Mouse (Mus musculus) ES-Bruce4 (cell line): Measurements from ENCODE around the gene Slc35f6. TPM values are rescaled to one million over a fixed set of nuclear protein-coding genes. Genes with fewer than 3 reads are reported as not detected.
A peak's percentile ranks its signal among the peaks of the same experiment; 100 is the strongest.

Experiments used
- H3K27ac ChIP-seq: 2 replicates; pipeline ENCODE4 v1.5.1; 2012; ENCODE audit warnings: low read length, inconsistent platforms; ENCODE audit not compliant: insufficient read depth
- H3K27me3 ChIP-seq: 2 replicates; pipeline ENCODE4 v1.6.1; 2012; ENCODE audit warnings: mild to moderate bottlenecking, low read length, inconsistent platforms; ENCODE audit not compliant: control insufficient read depth, poor library complexity, insufficient read depth, severe bottlenecking
- H3K36me3 ChIP-seq: 2 replicates; pipeline ENCODE4 v1.6.1; 2012; ENCODE audit warnings: inconsistent platforms, mild to moderate bottlenecking, low read length, moderate library complexity; ENCODE audit not compliant: control insufficient read depth, poor library complexity, insufficient read depth, severe bottlenecking
- H3K4me1 ChIP-seq: one replicate; pipeline ENCODE4 v1.8.1; 2011; ENCODE audit warnings: low read length; ENCODE audit not compliant: control insufficient read depth, insufficient read depth
- H3K4me3 ChIP-seq: 2 replicates; pipeline ENCODE4 v1.5.1; 2011; ENCODE audit warnings: low read depth, mild to moderate bottlenecking, low read length
- H3K9ac ChIP-seq: 2 replicates; pipeline ENCODE4 v1.6.1; 2012; ENCODE audit warnings: low read depth, mild to moderate bottlenecking, inconsistent platforms; ENCODE audit not compliant: poor library complexity, severe bottlenecking
- H3K9me3 ChIP-seq: replicated peaks from 2 replicates; pipeline ENCODE4 v1.6.1; 2012; ENCODE audit warnings: mild to moderate bottlenecking, low read length, inconsistent platforms; ENCODE audit not compliant: control insufficient read depth, poor library complexity, insufficient read depth, severe bottlenecking
- CTCF ChIP-seq: IDR thresholded peaks from one replicate; pipeline ENCODE4 v1.8.1; 2011; ENCODE audit warnings: low read depth, low read length
- EP300 ChIP-seq: IDR thresholded peaks from 2 replicates; pipeline ENCODE4 v1.6.1; 2011; ENCODE audit warnings: low read depth, low read length; ENCODE audit not compliant: insufficient read depth
- POLR2A ChIP-seq: IDR thresholded peaks from one replicate; pipeline ENCODE4 v1.8.1; 2011; ENCODE audit warnings: low read length; ENCODE audit not compliant: insufficient read depth
- polyA plus RNA-seq: library from polyadenylated mRNA; stranded (reverse); fragments of >200 nt; gene quantifications from 2 replicates; pipeline ENCODE4 v1.2.4, GENCODE M21; 2011; ENCODE audit warnings: low read depth; ENCODE audit not compliant: missing spikeins, insufficient read depth, insufficient read length

Slc35f6 gene
- polyA plus RNA-seq, 1 experiment, result 17.6 TPM

GRCm38 (mm10) chr5:30613242-30613641 is 34.5 kb upstream of the Slc35f6 start:
- Histone ChIP-seq H3K27me3 (no peaks in the 10 kb centered on the region), H3K27ac (peak overlapping the region; percentile 77; the same call in 1 of the 2 replicates), H3K9ac (no peak overlapping the region), H3K4me3 (no peak overlapping the region), H3K9me3 (no peaks in the 10 kb centered on the region), H3K4me1 (peaks cover 14% of the 10 kb centered on the region), H3K36me3 (no peaks in the 10 kb centered on the region)
- TF ChIP-seq EP300, result no peak

- peak; percentile 90 for TF ChIP-seq EP300
- no peak for TF ChIP-seq POLR2A
- Histone ChIP-seq H3K27me3 (no peaks in the 10 kb centered on the region), H3K4me3 (no peak overlapping the region), H3K4me1 (peaks cover 14% of the 10 kb centered on the region), H3K27ac (peak overlapping the region; percentile 77), H3K9ac (no peak overlapping the region), H3K9me3 (no peaks in the 10 kb centered on the region), H3K36me3 (no peaks in the 10 kb centered on the region)
These were observed 33.5 kb upstream of the Slc35f6 start for GRCm38 (mm10) chr5:30614221-30614620.

GRCm38 (mm10) chr5:30615416-30615815 is 32.3 kb upstream of the Slc35f6 start:
- Histone ChIP-seq H3K4me1 (peaks cover 14% of the 10 kb centered on the region), H3K4me3 (no peak overlapping the region), H3K9me3 (no peaks in the 10 kb centered on the region), H3K27ac (no peak overlapping the region), H3K9ac (no peak overlapping the region), H3K27me3 (no peaks in the 10 kb centered on the region), H3K36me3 (no peaks in the 10 kb centered on the region)
- TF ChIP-seq POLR2A (no peak), EP300 (no peak), CTCF (no peak)

- Histone ChIP-seq H3K27ac (no peak overlapping the region), H3K27me3 (no peaks in the 10 kb centered on the region), H3K9me3 (no peaks in the 10 kb centered on the region), H3K36me3 (no peaks in the 10 kb centered on the region), H3K9ac (no peak overlapping the region), H3K4me1 (peaks cover 14% of the 10 kb centered on the region), H3K4me3 (no peak overlapping the region)
- TF ChIP-seq POLR2A, result no peak
- TF ChIP-seq CTCF, result no peak
- no peak for TF ChIP-seq EP300
These were observed 31.9 kb upstream of the Slc35f6 start for GRCm38 (mm10) chr5:30615819-30616218.

GRCm38 (mm10) chr5:30616644-30617043 is 31.1 kb upstream of the Slc35f6 start:
- Histone ChIP-seq H3K9me3 (no peaks in the 10 kb centered on the region), H3K4me3 (no peak overlapping the region), H3K36me3 (no peaks in the 10 kb centered on the region), H3K9ac (no peak overlapping the region), H3K4me1 (peaks cover 9% of the 10 kb centered on the region), H3K27ac (no peak overlapping the region), H3K27me3 (no peaks in the 10 kb centered on the region)
- TF ChIP-seq CTCF (no peak), EP300 (no peak), POLR2A (no peak)

- Histone ChIP-seq H3K4me1 (peaks cover 6% of the 10 kb centered on the region), H3K27ac (peak overlapping the region; percentile 56), H3K9me3 (no peaks in the 10 kb centered on the region), H3K36me3 (no peaks in the 10 kb centered on the region), H3K4me3 (no peak overlapping the region), H3K27me3 (no peaks in the 10 kb centered on the region), H3K9ac (no peak overlapping the region)
- TF ChIP-seq CTCF, result no peak
- TF ChIP-seq EP300, result no peak
- no peak for TF ChIP-seq POLR2A
These were observed 30.4 kb upstream of the Slc35f6 start for GRCm38 (mm10) chr5:30617357-30617756.

- Histone ChIP-seq H3K27me3 (no peaks in the 10 kb centered on the region), H3K4me1 (peaks cover 6% of the 10 kb centered on the region), H3K9ac (no peak overlapping the region), H3K27ac (peak overlapping the region; percentile 56), H3K4me3 (no peak overlapping the region), H3K36me3 (no peaks in the 10 kb centered on the region), H3K9me3 (no peaks in the 10 kb centered on the region)
- TF ChIP-seq POLR2A, result no peak
- TF ChIP-seq CTCF, result no peak
- TF ChIP-seq EP300, result no peak
These were observed 29.9 kb upstream of the Slc35f6 start for GRCm38 (mm10) chr5:30617851-30618250.
